Mouse (Mus musculus) G1E (cell line): Measurements from ENCODE around the gene Fcgr2b.

Experiments used
- CTCF ChIP-seq: IDR thresholded peaks from 2 replicates; pipeline ENCODE4 v1.5.1; 2012; ENCODE audit warnings: low read depth, low read length, inconsistent platforms, mixed read lengths
- GATA1 ChIP-seq: IDR thresholded peaks from 2 replicates; pipeline ENCODE4 v1.6.1; 2012; ENCODE audit warnings: borderline replicate concordance, low read length, inconsistent platforms, mixed read lengths
- GATA2 ChIP-seq: IDR thresholded peaks from 2 replicates; pipeline ENCODE4 v1.6.1; 2012; ENCODE audit warnings: low read depth, low read length, inconsistent platforms, borderline replicate concordance

- TF ChIP-seq CTCF: no peak
- TF ChIP-seq GATA1: no peak
- TF ChIP-seq GATA2: no peak
These were observed 15.2 kb downstream of the Fcgr2b start for GRCm38 (mm10) chr1:170961101-170961500.
